Mouse (Mus musculus) mesoderm, embryonic 11.5 days (tissue): ENCODE measurements around the gene Tat.
A peak's percentile ranks its signal among the peaks of the same experiment; 100 is the strongest.

Experiments
- DNase-seq: peaks from one replicate; pipeline ENCODE4 v3.0.0-alpha.2; 2012; ENCODE audit warnings: low read depth, low spot score

Gene Tat

GRCm38 (mm10) chr8:109982386-109983105, 7.7 kb upstream of the Tat start:
- no peak for DNase-seq

- DNase-seq: no peak
These were observed 6.3 kb upstream of the Tat start for GRCm38 (mm10) chr8:109983944-109984343.

- DNase-seq: no peak
These were observed 3.9 kb upstream of the Tat start for GRCm38 (mm10) chr8:109986384-109986783.

GRCm38 (mm10) chr8:109987776-109988175, 2.5 kb upstream of the Tat start:
- no peak for DNase-seq

- DNase-seq: no peak
These were observed 1.1 kb upstream of the Tat start for GRCm38 (mm10) chr8:109989151-109989550.

GRCm38 (mm10) chr8:109992166-109992565, 1.9 kb downstream of the Tat start:
- DNase-seq: no peak

GRCm38 (mm10) chr8:109992951-109993350, 2.7 kb downstream of the Tat start:
- no peak for DNase-seq

GRCm38 (mm10) chr8:109997381-109997780, 7.1 kb downstream of the Tat start:
- DNase-seq: no peak

GRCm38 (mm10) chr8:109998066-109998465, 7.8 kb downstream of the Tat start:
- no peak for DNase-seq

- DNase-seq: no peak
These were observed 9.7 kb downstream of the Tat start for GRCm38 (mm10) chr8:109999974-110000373.

GRCm38 (mm10) chr8:110002953-110003352, 12.7 kb downstream of the Tat start:
- peak; percentile 36 for DNase-seq

GRCm38 (mm10) chr8:110004300-110004699, 14.1 kb downstream of the Tat start:
- no peak for DNase-seq

GRCm38 (mm10) chr8:110006312-110007023, 16.2 kb downstream of the Tat start:
- peak; percentile 24 for DNase-seq

- no peak for DNase-seq
These were observed 18.2 kb downstream of the Tat start for GRCm38 (mm10) chr8:110008228-110008994.

GRCm38 (mm10) chr8:110008995-110009446, 18.8 kb downstream of the Tat start:
- no peak for DNase-seq

- DNase-seq: peak; percentile 58
These were observed 20.6 kb downstream of the Tat start for GRCm38 (mm10) chr8:110010868-110011267.

- DNase-seq: no peak
These were observed 31.8 kb downstream of the Tat start for GRCm38 (mm10) chr8:110022081-110022480.

- no peak for DNase-seq
These were observed 32.6 kb downstream of the Tat start for GRCm38 (mm10) chr8:110022768-110023344.

GRCm38 (mm10) chr8:110033771-110034170, 43.5 kb downstream of the Tat start:
- peak; percentile 44 for DNase-seq

GRCm38 (mm10) chr8:110034331-110034730, 44.1 kb downstream of the Tat start:
- DNase-seq: no peak

GRCm38 (mm10) chr8:110036156-110036555, 45.9 kb downstream of the Tat start:
- no peak for DNase-seq

- DNase-seq: no peak
These were observed 49.0 kb downstream of the Tat start for GRCm38 (mm10) chr8:110039216-110039615.
